8 mouse cellular contexts compared by ENCODE assay signal in genomic region chr6:28479865-28480751, GRCm38 (mm10). TPM values are rescaled to one million over a fixed set of nuclear protein-coding genes. Genes with fewer than 3 reads are reported as not detected.
A peak's percentile ranks its signal among the peaks of the same experiment; 100 is the strongest.
DNase-seq lines count a peak whose midpoint lies in the region; ATAC-seq lines count a peak whose summit lies in the region.

No protein-coding gene starts in this region.

- H3K27me3 ChIP-seq in heart, embryonic 10.5 days (ENCODE audit: insufficient read depth, poor library complexity, severe bottlenecking): no peaks in the 10 kb centered on the region
- H3K27me3 ChIP-seq in kidney, embryonic 15.5 days: no peaks in the 10 kb centered on the region

- under 1% methylated on average over 68 of the region's 68 CpGs for WGBS in heart, embryonic 10.5 days
- under 1% methylated on average over 68 of the region's 68 CpGs for WGBS in kidney, embryonic 15.5 days

- no peaks in the 10 kb centered on the region for H3K9me3 ChIP-seq in heart, embryonic 10.5 days
- H3K9me3 ChIP-seq in kidney, embryonic 15.5 days (replicated peaks): no peaks in the 10 kb centered on the region

- H3K27ac ChIP-seq in heart, embryonic 10.5 days: peak overlapping the region; percentile 91
- H3K27ac ChIP-seq in kidney, embryonic 15.5 days: peak overlapping the region; percentile 91

- peaks cover 35% of the 10 kb centered on the region for H3K4me1 ChIP-seq in heart, embryonic 10.5 days
- H3K4me1 ChIP-seq in kidney, embryonic 15.5 days: peaks cover 34% of the 10 kb centered on the region

- H3K4me3 ChIP-seq in heart, embryonic 10.5 days: peak overlapping the region; percentile 81
- H3K4me3 ChIP-seq in kidney, embryonic 15.5 days (replicated peaks): peak overlapping the region; percentile 85

- peak; percentile 98 for ATAC-seq in erythroblast, adult 5-6 weeks (replicated peaks; ENCODE audit: low FRiP score, poor library complexity, severe bottlenecking)
- ATAC-seq in kidney, embryonic 15.5 days (replicated peaks; ENCODE audit: low FRiP score): peak; percentile 99
- peak; percentile 95 for ATAC-seq in monocyte, adult 5-6 weeks (replicated peaks; ENCODE audit: insufficient number of reproducible peaks, low FRiP score, low TSS enrichment, poor library complexity, severe bottlenecking)

- H3K9ac ChIP-seq in kidney, embryonic 15.5 days: peak overlapping the region; percentile 78

- peak overlapping the region; percentile 71 for H3K4me2 ChIP-seq in kidney, embryonic 15.5 days

- DNase-seq in B cell, adult 2 months: peak; percentile 94 to 96
- DNase-seq in brain, adult 2 months (ENCODE audit: low read depth, low spot score): peak; percentile 100
- DNase-seq in heart, embryonic 10.5 days (ENCODE audit: low spot score): peak; percentile 100
- DNase-seq in liver: peak; percentile 97
- peak; percentile 96 for DNase-seq in spleen, postnatal 4 days (ENCODE audit: low spot score in 2 of 2)

- H3K36me3 ChIP-seq in heart, embryonic 10.5 days: peaks cover 4% of the 10 kb centered on the region
- peaks cover 9% of the 10 kb centered on the region for H3K36me3 ChIP-seq in kidney, embryonic 15.5 days

RNA-seq across cellular contexts. Expression of gene Snd1, which starts 5.2 kb away (rescaled TPM):
- 12.7 and 19.8 TPM in 2 replicates for total RNA-seq in erythroblast, adult 5-6 weeks (2015; ENCODE audit: low replicate concordance)
- 24.8 and 33.9 TPM in 2 replicates for total RNA-seq in erythroblast, adult 5-6 weeks (2017; ENCODE audit: low replicate concordance)
- 114 and 120 TPM in 2 replicates for polyA plus RNA-seq in heart, embryonic 10.5 days (2016; fragmentation: Nextera tagmentation; extraction: Ambion mirVana)
- 120 and 129 TPM in 2 replicates for polyA plus RNA-seq in kidney, embryonic 15.5 days (2015; fragmentation: Nextera tagmentation; extraction: Ambion mirVana)
- 110 to 122 TPM (median 119 TPM) in 3 replicates for total RNA-seq in monocyte, adult 5-6 weeks (2017)

RNA-seq across cellular contexts. Expression of gene Pax4, which starts 31.0 kb away (rescaled TPM):
- not detected in 2 replicates for total RNA-seq in erythroblast, adult 5-6 weeks (2015; ENCODE audit: low replicate concordance)
- total RNA-seq in erythroblast, adult 5-6 weeks (2017; ENCODE audit: low replicate concordance): not detected in 2 replicates
- not detected in 2 replicates for polyA plus RNA-seq in heart, embryonic 10.5 days (2016; fragmentation: Nextera tagmentation; extraction: Ambion mirVana)
- polyA plus RNA-seq in kidney, embryonic 15.5 days (2015; fragmentation: Nextera tagmentation; extraction: Ambion mirVana): not detected in 2 replicates
- not detected in 3 replicates for total RNA-seq in monocyte, adult 5-6 weeks (2017)

RNA-seq across cellular contexts. Expression of gene Gcc1, which starts 51.9 kb away (rescaled TPM):
- total RNA-seq in erythroblast, adult 5-6 weeks (2015; ENCODE audit: low replicate concordance): 8.4 and 8.5 TPM in 2 replicates
- 19.5 and 22.2 TPM in 2 replicates for total RNA-seq in erythroblast, adult 5-6 weeks (2017; ENCODE audit: low replicate concordance)
- 7.0 and 7.6 TPM in 2 replicates for polyA plus RNA-seq in heart, embryonic 10.5 days (2016; fragmentation: Nextera tagmentation; extraction: Ambion mirVana)
- 10.7 and 11.3 TPM in 2 replicates for polyA plus RNA-seq in kidney, embryonic 15.5 days (2015; fragmentation: Nextera tagmentation; extraction: Ambion mirVana)
- 19.5 to 31.0 TPM (median 23.3 TPM) in 3 replicates for total RNA-seq in monocyte, adult 5-6 weeks (2017)

RNA-seq across cellular contexts. Expression of gene Fscn3, which starts 52.5 kb away (rescaled TPM):
- total RNA-seq in erythroblast, adult 5-6 weeks (2015; ENCODE audit: low replicate concordance): 0.77 TPM in 1 of 2 replicates, not detected in the other
- 0.09 TPM in 1 of 2 replicates, not detected in the other for total RNA-seq in erythroblast, adult 5-6 weeks (2017; ENCODE audit: low replicate concordance)
- not detected in 2 replicates for polyA plus RNA-seq in heart, embryonic 10.5 days (2016; fragmentation: Nextera tagmentation; extraction: Ambion mirVana)
- polyA plus RNA-seq in kidney, embryonic 15.5 days (2015; fragmentation: Nextera tagmentation; extraction: Ambion mirVana): 0.08 TPM in 1 of 2 replicates, not detected in the other
- not detected in 3 replicates for total RNA-seq in monocyte, adult 5-6 weeks (2017)

RNA-seq across cellular contexts. Expression of gene Arf5, which starts 56.7 kb away (rescaled TPM):
- total RNA-seq in erythroblast, adult 5-6 weeks (2015; ENCODE audit: low replicate concordance): 175 and 190 TPM in 2 replicates
- 211 and 230 TPM in 2 replicates for total RNA-seq in erythroblast, adult 5-6 weeks (2017; ENCODE audit: low replicate concordance)
- polyA plus RNA-seq in heart, embryonic 10.5 days (2016; fragmentation: Nextera tagmentation; extraction: Ambion mirVana): 273 and 310 TPM in 2 replicates
- 319 and 322 TPM in 2 replicates for polyA plus RNA-seq in kidney, embryonic 15.5 days (2015; fragmentation: Nextera tagmentation; extraction: Ambion mirVana)
- 29.5 to 45.0 TPM (median 41.6 TPM) in 3 replicates for total RNA-seq in monocyte, adult 5-6 weeks (2017)

Comparison
In these comparisons a context has a peak if more than half of its experiments do, and no peak if none do; other contexts are left out.
1. Peak in every context shown above with its lines: DNase-seq, ATAC-seq, H3K4me3 ChIP-seq and H3K27ac ChIP-seq.